Mouse (Mus musculus): ENCODE measurements at regions not wholly inside any gene's neighbourhood (a gene's known extent, or its start where the extent isn't known, plus 50 kb on each side); places are given as distances from the start of the nearest gene placed in this dataset.

GRCm38 (mm10) chr3:128412157-128412556 lies 516.0 kb upstream of the Fam241a start:
- TF ChIP-seq GABPA (IDR thresholded peaks at IDR 0.05; ENCODE audit: insufficient replicate concordance, low read depth, low read length) (no peak), ZKSCAN1 (IDR thresholded peaks at IDR 0.05; ENCODE audit: borderline replicate concordance, low read depth, low read length) (no peak), CTCF (conservative IDR thresholded peaks at IDR 0.05 in 1 of 2, IDR thresholded peaks at IDR 0.05 in 1 of 2; ENCODE audit: low read depth in 2 of 2, low read length in 2 of 2) (no peak), E2F4 (IDR thresholded peaks at IDR 0.05; ENCODE audit: insufficient replicate concordance, low read depth, low read length) (no peak), POLR2A (IDR thresholded peaks at IDR 0.05; ENCODE audit: low read depth, low read length) (no peak), MAFK (IDR thresholded peaks at IDR 0.05; ENCODE audit: insufficient replicate concordance, low read length) (no peak), TBP (conservative IDR thresholded peaks at IDR 0.05; ENCODE audit: low read depth, low read length) (no peak), PAX5 (IDR thresholded peaks at IDR 0.05; ENCODE audit: low read length) (no peak)
